Mouse (Mus musculus) heart, postnatal 10 days (tissue): ENCODE measurements around the gene Pdk1. TPM values are rescaled to one million over a fixed set of nuclear protein-coding genes. Genes with fewer than 3 reads are reported as not detected.
A peak's percentile ranks its signal among the peaks of the same experiment; 100 is the strongest.

ENCODE experiments used
- DNase-seq, 2 experiments: peaks; one replicate each; pipeline ENCODE4 v3.0.0; 2021
- intact Hi-C: fragments of 180-260 bp; cut with DNase I; formaldehyde crosslinking; loops from one replicate; pipeline ENCODE4 v1.15.1; 2025
- total RNA-seq, 2 experiments: library from RNA; stranded (reverse); gene quantifications; 2 replicates each; pipeline ENCODE4 v1.2.3; 2021

The Pdk1 gene
- 100 to 1,000 TPM; 119 to 149 TPM for total RNA-seq

GRCm38 (mm10) chr2:71872801-71873443, at the start of gene Pdk1:
Gene Pdk1, plus strand, starts transcription at chr2:71873224.
- intact Hi-C loops: no loop called here
- DNase-seq: peak; percentile 99

- intact Hi-C loops: no loop called here
- no peak for DNase-seq
Observed at GRCm38 (mm10) chr2:71824146-71824545, 48.9 kb upstream of the Pdk1 start.

- intact Hi-C loops: no loop called here
Observed at GRCm38 (mm10) chr2:71827711-71828110, 45.3 kb upstream of the Pdk1 start.

DNA sequence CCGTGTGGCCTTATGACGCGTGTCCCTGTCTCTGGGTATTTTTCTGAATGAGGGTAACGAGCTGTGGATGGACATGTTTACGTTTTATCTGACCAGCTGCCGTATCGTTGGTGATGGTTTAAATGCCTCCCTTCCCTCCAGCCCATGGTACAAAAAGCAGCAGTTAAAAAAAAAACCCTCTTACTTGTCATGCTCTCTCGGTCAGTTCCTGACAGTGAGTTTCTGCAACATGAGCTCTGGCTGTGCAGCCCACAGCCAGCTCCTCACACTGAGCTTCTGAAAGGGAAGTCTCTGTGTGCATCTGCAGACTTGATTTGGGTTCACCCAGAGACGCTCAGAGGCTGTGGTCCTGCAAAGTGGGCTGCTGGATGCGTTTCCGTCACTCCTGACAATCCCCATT, 44.1 kb upstream of the Pdk1 start:
- intact Hi-C loops: no loop called here
- DNase-seq: no peak

More at GRCm38 (mm10) chr2:71827711-71828110, 45.3 kb upstream of the Pdk1 start:
- DNase-seq: no peak

DNA sequence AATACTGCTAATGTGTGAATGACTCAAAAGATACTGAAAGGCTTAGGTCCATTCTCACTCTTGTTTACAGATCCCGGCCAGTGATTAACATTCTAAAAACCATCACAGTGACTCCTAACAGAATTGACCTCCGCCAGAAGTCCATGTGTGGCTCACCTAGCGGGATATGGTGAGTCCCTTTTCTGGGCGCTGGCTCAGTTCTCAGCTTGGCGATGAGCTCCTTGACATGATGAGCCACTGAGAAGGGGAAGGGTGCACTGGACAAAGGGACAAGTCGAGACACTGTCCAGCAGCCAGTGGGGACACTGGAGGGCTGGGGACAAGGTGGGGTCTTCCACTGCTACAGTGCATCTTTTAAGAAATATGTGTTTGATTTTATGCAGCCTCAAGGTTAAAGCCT, 39.4 kb upstream of the Pdk1 start:
- no peak for DNase-seq
- intact Hi-C loops: no loop called here

DNA sequence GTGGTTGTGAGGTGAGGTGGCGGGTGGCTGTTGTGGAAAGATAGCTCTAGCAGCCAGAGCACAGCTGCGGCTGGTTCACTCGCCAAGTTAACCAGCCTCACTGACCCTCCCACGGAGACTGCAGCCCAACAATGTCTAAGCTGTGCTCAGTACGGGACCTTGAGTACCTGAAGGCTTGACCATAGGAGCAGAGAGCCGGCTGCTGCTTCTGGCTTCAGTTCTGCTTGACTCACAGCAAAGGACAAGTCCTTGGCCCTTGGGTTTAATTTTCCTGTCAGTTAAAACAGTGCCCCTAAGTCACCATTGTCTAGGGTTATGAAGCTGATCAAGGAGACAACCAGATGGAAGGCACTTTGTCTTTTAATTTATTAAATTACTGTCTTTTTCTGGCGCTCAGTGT, 38.7 kb upstream of the Pdk1 start:
- intact Hi-C loops: no loop called here
- no peak for DNase-seq

DNA sequence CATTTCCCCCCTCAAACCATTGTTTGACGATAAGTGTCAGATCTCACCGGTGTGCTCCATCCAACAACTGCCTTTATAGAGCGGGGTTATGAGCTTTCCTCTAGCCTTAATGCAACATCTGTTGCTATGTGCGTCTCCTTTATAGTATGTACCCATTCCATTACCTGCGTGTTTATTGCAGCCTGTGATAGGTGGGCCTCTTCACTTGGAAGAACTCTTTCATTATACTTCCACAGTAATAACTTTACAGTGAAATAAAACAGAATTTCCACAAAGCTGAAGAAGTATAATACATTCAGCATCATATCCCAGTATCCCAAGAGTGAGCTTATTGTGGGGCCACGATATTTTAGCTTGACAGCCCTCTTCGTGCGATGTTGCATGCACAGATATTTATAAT, 37.5 kb upstream of the Pdk1 start:
- no peak for DNase-seq

GRCm38 (mm10) chr2:71836232-71836631, 36.8 kb upstream of the Pdk1 start:
- intact Hi-C loops: no loop called here
- DNase-seq: no peak

More for the DNA sequence above, 37.5 kb upstream of the Pdk1 start:
- intact Hi-C loops: no loop called here

DNA sequence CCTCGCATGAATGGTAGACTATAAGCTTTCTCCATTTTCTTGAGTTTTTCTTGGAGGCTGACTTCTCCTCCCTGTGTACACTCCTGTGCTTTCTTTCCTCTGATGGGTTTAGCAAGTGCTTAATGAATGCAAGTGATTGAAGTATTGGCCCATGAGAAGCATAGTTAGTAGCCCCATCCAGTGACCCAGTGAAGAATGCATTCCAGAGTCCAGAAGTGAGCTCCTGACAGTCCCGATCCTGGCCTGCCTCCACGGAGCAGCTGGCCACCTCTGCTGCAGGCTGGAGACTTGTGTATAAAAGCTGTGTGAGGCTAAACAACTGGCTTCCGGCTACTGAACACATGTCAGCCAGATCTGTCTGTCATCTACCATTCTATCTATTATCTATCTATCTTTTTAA, 35.8 kb upstream of the Pdk1 start:
- intact Hi-C loops: no loop called here
- peak; percentile 39 to 49 for DNase-seq

GRCm38 (mm10) chr2:71837791-71838190, 35.2 kb upstream of the Pdk1 start:
- intact Hi-C loops: no loop called here
- DNase-seq: peak; percentile 61 to 85

GRCm38 (mm10) chr2:71843316-71843715, 29.7 kb upstream of the Pdk1 start:
- DNase-seq: no peak
- intact Hi-C loops: no loop called here

- no peak for DNase-seq
- intact Hi-C loops: no loop called here
Observed at GRCm38 (mm10) chr2:71844906-71845305, 28.1 kb upstream of the Pdk1 start.

GRCm38 (mm10) chr2:71852161-71852560, 20.9 kb upstream of the Pdk1 start:
- peak; percentile 51 to 70 for DNase-seq
- intact Hi-C loops: loop anchor here (5.0 kb wide), 1 partner anchor 105 kb away; no protein-coding TSS in a partner anchor

GRCm38 (mm10) chr2:71855076-71855475, 17.9 kb upstream of the Pdk1 start:
- no peak for DNase-seq
- intact Hi-C loops: no loop called here

DNA sequence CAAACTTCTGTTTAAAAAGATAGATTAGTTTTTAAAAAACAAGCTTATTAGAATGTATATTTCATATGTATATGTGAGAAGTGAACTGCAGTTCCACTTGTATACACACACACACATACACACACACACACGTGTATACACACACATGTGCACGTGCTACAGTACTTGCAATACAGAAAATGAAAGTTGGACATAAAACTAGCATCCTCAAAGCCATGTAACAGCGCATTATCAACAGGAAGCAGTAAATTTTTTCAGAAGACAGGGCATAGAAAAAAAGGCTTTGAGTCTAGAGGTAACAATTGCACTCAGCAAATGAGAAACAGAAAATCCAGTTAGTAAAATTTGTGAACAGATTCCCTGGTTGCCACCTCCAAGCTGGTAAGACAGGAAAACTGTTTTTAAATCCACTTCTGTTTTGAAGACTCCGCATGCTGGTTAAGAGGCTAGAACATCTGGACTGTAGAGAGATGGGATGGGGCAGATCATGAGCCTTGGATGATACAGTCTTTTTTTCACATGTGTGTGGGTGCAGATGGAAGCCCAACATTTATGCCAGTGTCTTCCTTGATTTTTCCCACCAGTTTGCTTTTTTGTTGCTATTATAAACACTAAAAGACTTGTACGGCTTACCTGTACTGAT, 9.4 kb upstream of the Pdk1 start:
- intact Hi-C loops: no loop called here

GRCm38 (mm10) chr2:71865022-71865421, 8.0 kb upstream of the Pdk1 start:
- intact Hi-C loops: no loop called here

More for the DNA sequence above, 9.4 kb upstream of the Pdk1 start:
- no peak for DNase-seq

GRCm38 (mm10) chr2:71865935-71866334, 7.1 kb upstream of the Pdk1 start:
- intact Hi-C loops: no loop called here
- no peak for DNase-seq

More at GRCm38 (mm10) chr2:71865022-71865421, 8.0 kb upstream of the Pdk1 start:
- no peak for DNase-seq

DNA sequence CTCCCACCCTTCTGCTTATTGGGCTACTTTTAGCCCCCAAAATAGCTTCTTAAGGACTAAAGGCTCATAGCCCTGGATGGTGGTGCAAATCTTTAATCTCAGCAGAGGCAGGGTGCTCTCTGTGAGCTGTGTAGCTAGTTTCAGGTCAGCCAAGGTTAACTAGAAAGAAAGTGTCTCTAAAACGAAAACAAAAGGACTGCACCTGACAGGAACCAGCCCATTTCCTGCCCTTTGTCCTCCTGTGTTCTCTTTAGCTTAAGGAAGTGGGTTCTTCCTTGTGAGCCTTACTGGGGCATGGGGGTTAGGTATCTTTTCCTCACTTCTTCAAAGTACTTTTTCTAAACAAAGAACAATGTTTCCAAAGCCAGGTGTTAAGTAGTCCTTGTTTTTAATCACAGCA, 6.5 kb upstream of the Pdk1 start:
- intact Hi-C loops: no loop called here
- DNase-seq: no peak

GRCm38 (mm10) chr2:71867019-71867418, 6.0 kb upstream of the Pdk1 start:
- DNase-seq: no peak

DNA sequence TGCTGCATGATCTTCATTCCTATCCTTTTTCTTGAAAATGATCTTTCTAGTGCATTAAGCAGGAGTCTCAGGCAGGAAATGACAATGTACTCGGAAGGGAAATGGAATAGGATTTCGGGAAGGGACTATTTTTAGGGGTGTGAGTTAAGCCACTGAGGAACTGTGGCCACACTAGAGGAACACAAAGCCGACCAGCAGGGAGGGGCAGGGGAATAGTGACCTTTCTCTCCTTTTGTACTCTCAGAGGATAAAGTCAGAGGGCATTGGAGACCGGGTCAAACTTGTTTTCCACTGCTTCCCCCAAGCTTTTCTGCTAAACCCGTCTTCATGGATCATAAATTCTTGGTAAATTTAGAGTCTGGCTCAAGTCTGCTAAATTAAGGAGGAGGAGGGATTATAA, 5.5 kb upstream of the Pdk1 start:
- intact Hi-C loops: no loop called here
- peak; percentile 35 to 40 for DNase-seq

More at GRCm38 (mm10) chr2:71867019-71867418, 6.0 kb upstream of the Pdk1 start:
- intact Hi-C loops: no loop called here

DNA sequence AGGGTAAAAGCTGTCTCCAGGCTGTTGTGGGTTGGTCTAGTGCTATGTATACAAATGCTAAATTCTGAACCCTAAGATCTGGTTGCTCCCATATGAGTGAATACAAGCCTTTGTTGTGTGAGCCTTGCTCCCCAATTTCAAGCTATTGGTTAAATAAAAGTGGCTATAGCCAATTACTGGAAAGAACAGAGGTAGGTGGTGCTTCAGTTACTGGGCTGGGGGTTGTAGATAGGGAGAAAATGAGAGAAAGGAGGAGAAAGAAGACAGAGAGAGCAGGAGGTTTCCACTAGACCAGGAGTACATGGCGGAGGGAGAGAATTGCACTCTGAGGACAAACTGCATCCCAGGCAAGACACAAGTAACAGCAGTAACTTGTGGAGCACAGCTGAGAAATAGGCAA, 4.8 kb upstream of the Pdk1 start:
- intact Hi-C loops: no loop called here

GRCm38 (mm10) chr2:71872141-71872540, 883 bp upstream of the Pdk1 start:
- intact Hi-C loops: no loop called here
- no peak for DNase-seq

More for the DNA sequence above, 4.8 kb upstream of the Pdk1 start:
- no peak for DNase-seq
